Mouse (Mus musculus): ENCODE data around the gene Musk.

- no peak for TF ChIP-seq CTCF (IDR thresholded peaks at IDR 0.05; ENCODE audit: low read depth)
- TF ChIP-seq EP300 (IDR thresholded peaks at IDR 0.05; ENCODE audit: low read depth): no peak
Observed at GRCm38 (mm10) chr4:58374141-58374870, 88.5 kb downstream of the Musk start.
